Mouse (Mus musculus) kidney, adult 2 months (tissue): Measurements from ENCODE around the gene Mllt3.

Source experiments
- CTCF ChIP-seq: fragments of 200-500 bp; conservative IDR thresholded peaks from 2 replicates; pipeline ENCODE4 v1.5.1; 2011; ENCODE audit warnings: low read depth, mild to moderate bottlenecking, control low read depth, low read length, moderate library complexity, mixed read lengths; ENCODE audit not compliant: insufficient read depth, insufficient read length
- POLR2A ChIP-seq: fragments of 200-500 bp; IDR thresholded peaks from one replicate; pipeline ENCODE4 v1.6.1; 2011; ENCODE audit warnings: low read depth, low read length, control low read depth

DNA sequence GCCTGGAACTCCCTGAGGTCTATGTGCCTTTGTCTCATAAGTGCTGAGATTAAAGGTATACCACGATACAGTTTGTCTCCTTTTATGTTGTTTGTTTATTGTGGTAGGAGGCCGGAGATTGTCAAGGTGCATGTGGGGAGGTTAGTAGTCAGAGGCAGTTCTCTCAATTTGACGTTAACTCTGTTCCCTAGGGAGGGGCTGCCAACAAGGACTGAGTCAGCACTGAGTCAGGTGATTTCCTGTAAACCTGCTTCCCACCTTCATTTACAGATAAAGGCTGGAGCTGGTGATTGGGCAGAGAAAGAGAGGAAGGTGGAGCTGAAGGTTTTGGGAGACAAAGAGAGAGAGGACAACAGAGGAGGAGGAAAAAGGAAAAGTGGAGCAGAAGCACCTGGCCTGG, 45.8 kb upstream of the Mllt3 start:
- TF ChIP-seq CTCF (no peak), POLR2A (no peak)
